Mouse (Mus musculus): ENCODE data around the gene Setd5.

- no peak for TF ChIP-seq CHD2 (IDR thresholded peaks at IDR 0.05; ENCODE audit: low read depth, low read length)
- no peak for TF ChIP-seq MAFK (IDR thresholded peaks at IDR 0.05; ENCODE audit: insufficient read depth, low read depth, low read length)
- no peak for TF ChIP-seq ZC3H11A (IDR thresholded peaks at IDR 0.05; ENCODE audit: borderline replicate concordance, low read depth, low read length)
These were observed 8.0 kb upstream of the Setd5 start for GRCm38 (mm10) chr6:113069154-113069553.

Data from ES-E14 (cell line).